Mouse (Mus musculus) midbrain, embryonic 11.5 days (tissue): ENCODE measurements around the gene Gm29106. TPM values are rescaled to one million over a fixed set of nuclear protein-coding genes. Genes with fewer than 3 reads are reported as not detected.
"Not testable (repeated sequence)": the region's sequence is repeated elsewhere in the genome, so short reads cannot be mapped to it uniquely, and the experiment has no call there.

Source experiments
- ATAC-seq: fragments of 200-750 bp; cut with Nextera tagmentation; 2 replicates; pipeline ENCODE4 v1.8.0; 2017; ENCODE audit warnings: moderate TSS enrichment, moderate library complexity; ENCODE audit not compliant: low FRiP score
- DNase-seq: peaks from one replicate; pipeline ENCODE4 v3.0.0; 2015; ENCODE audit warnings: low spot score; ENCODE audit errors: missing footprints
- H3K27ac ChIP-seq: fragments of 300-500 bp; sonication (generic); 2 replicates; pipeline ENCODE4 v1.5.1; 2014; ENCODE audit warnings: low read depth, low read length
- H3K27me3 ChIP-seq: fragments of 300-500 bp; sonication (generic); 2 replicates; pipeline ENCODE4 v1.6.1; 2014; ENCODE audit warnings: mild to moderate bottlenecking, low read length, moderate library complexity, mixed read lengths; ENCODE audit not compliant: control insufficient read depth, insufficient read depth
- H3K36me3 ChIP-seq: fragments of 300-500 bp; sonication (generic); 2 replicates; pipeline ENCODE4 v1.6.1; 2014; ENCODE audit warnings: mild to moderate bottlenecking, low read length, moderate library complexity, mixed read lengths; ENCODE audit not compliant: control insufficient read depth, insufficient read depth
- H3K4me1 ChIP-seq: fragments of 300-500 bp; sonication (generic); 2 replicates; pipeline ENCODE4 v1.6.1; 2014; ENCODE audit warnings: low read length; ENCODE audit not compliant: control insufficient read depth, insufficient read depth
- H3K4me2 ChIP-seq: fragments of 300-500 bp; sonication (generic); 2 replicates; pipeline ENCODE4 v1.6.1; 2014; ENCODE audit warnings: mild to moderate bottlenecking, moderate library complexity
- H3K4me3 ChIP-seq: fragments of 300-500 bp; sonication (generic); 2 replicates; pipeline ENCODE4 v1.5.1; 2014; ENCODE audit warnings: low read depth, low read length
- H3K9ac ChIP-seq: fragments of 300-500 bp; sonication (generic); 2 replicates; pipeline ENCODE4 v1.6.1; 2014; ENCODE audit warnings: low read length
- H3K9me3 ChIP-seq: fragments of 300-500 bp; sonication (generic); 2 replicates; pipeline ENCODE4 v1.6.1; 2016; ENCODE audit warnings: low read length; ENCODE audit not compliant: control insufficient read depth
- WGBS: fragments of 180-500 bp; shearing (Covaris S2); extraction: QIAGEN DNeasy Blood & Tissue Kit; methylation state at CpG from one replicate; pipeline ENCODE4 v1.1.7; 2014; 5-methylcytosine and 5-hydroxymethylcytosine counted together
- polyA plus RNA-seq: library from polyadenylated mRNA; unstranded; fragments of >200 nt; fragmentation: Nextera tagmentation; extraction: Ambion mirVana; gene quantifications from 2 replicates; pipeline ENCODE4 v1.2.1, GENCODE M21; 2014

The Gm29106 gene
- 0.21 and 0.23 TPM in 2 replicates for polyA plus RNA-seq

- not testable (repeated sequence) for ATAC-seq, H3K9ac ChIP-seq, H3K27ac ChIP-seq, DNase-seq, H3K9me3 ChIP-seq, H3K27me3 ChIP-seq, H3K4me3 ChIP-seq, H3K4me1 ChIP-seq, H3K4me2 ChIP-seq, H3K36me3 ChIP-seq
- 69% methylated on average over 2 of the region's 2 CpGs for WGBS
Observed at GRCm38 (mm10) chr1:118176242-118176641, at the start of gene Gm29106. Gene Gm29106, plus strand, starts transcription at chr1:118176542.

GRCm38 (mm10) chr1:118228540-118228939 is 52.2 kb downstream of the Gm29106 start:
- no peak overlapping the region for H3K4me2 ChIP-seq
- DNase-seq (no peak), ATAC-seq (no peak)
- no peak overlapping the region for H3K27ac ChIP-seq
- no peak overlapping the region for H3K4me3 ChIP-seq
- no peak overlapping the region for H3K9ac ChIP-seq
- H3K36me3 ChIP-seq = no peaks in the 10 kb centered on the region
- no peaks in the 10 kb centered on the region for H3K4me1 ChIP-seq
- no peaks in the 10 kb centered on the region for H3K9me3 ChIP-seq
- 72% methylated on average over 1 of the region's 1 CpGs for whole genome bisulfite sequencing
- no peaks in the 10 kb centered on the region for H3K27me3 ChIP-seq

- H3K4me2 ChIP-seq = no peak overlapping the region
- ATAC-seq (no peak), DNase-seq (no peak)
- H3K9me3 ChIP-seq = no peaks in the 10 kb centered on the region
- WGBS = 82% methylated on average over 1 of the region's 1 CpGs
- H3K9ac ChIP-seq = no peak overlapping the region
- H3K4me3 ChIP-seq = no peak overlapping the region
- H3K36me3 ChIP-seq = no peaks in the 10 kb centered on the region
- no peaks in the 10 kb centered on the region for H3K27me3 ChIP-seq
- H3K4me1 ChIP-seq = no peaks in the 10 kb centered on the region
- no peak overlapping the region for H3K27ac ChIP-seq
Observed at GRCm38 (mm10) chr1:118236032-118236431, 59.7 kb downstream of the Gm29106 start.

Other genes starting within 250 kb of the Gm29106 start
- not detected in 2 replicates for gene Gm28168, start 248.5 kb upstream of the Gm29106 start, polyA plus RNA-seq
- not detected in 2 replicates for gene Gm7145, start 210.6 kb upstream of the Gm29106 start, polyA plus RNA-seq
- gene Tsn, start 135.2 kb downstream of the Gm29106 start, polyA plus RNA-seq = 445 and 473 TPM in 2 replicates
- 104 and 107 TPM in 2 replicates for gene Nifk, start 145.3 kb downstream of the Gm29106 start, polyA plus RNA-seq
- gene Clasp1, start 212.5 kb downstream of the Gm29106 start, polyA plus RNA-seq = 90.6 and 96.8 TPM in 2 replicates